Mouse (Mus musculus): ENCODE measurements around the gene Commd3.
A peak's percentile ranks its signal among the peaks of the same experiment; 100 is the strongest.

The Commd3 gene

GRCm38 (mm10) chr2:18672133-18672765 lies at the start of gene Commd3:
Commd3 (plus strand) TSS chr2:18672384.
- peak; percentile 92 to 94 for DNase-seq (ENCODE audit: low spot score in 2 of 2)

DNA sequence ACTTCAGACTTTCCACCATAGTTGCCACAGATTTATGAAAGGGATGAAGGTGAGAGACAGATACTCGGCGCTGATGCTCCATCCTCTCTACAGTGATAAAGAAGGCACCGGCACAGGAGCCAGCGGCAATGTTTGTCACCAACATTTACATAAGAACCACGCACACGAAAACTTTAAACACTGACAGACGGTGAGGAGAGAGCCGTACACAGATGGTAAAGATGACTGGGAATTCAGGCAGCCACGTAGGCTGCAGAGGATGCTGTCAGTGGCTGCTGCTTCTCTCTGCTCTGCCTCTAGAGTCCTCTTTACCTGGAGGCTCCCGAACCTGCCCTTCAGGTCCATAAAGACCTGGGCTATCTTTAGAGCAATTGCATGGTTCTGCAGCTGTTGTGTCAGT lies 49.0 kb upstream of the Commd3 start:
- no peak for DNase-seq (ENCODE audit: low spot score in 2 of 2)

DNA sequence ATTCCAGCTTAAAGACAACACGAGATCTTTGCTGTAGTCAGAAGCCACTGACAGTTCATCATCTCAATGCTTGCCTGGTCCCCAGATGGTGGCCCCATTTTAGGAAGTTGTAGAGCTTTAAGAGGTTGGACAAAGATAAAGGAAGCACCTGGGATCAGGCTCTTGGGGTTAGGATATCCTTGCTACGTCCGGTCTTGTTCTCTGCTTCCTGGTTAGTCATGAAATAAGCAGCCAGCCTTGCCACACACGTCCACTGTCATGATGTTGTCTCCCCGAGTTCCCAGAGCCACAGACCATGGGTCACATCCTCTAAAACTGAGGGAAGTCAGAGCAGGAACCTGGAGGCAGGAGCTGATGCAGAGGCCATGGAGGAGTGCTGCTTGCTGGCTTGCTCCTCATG lies 41.6 kb upstream of the Commd3 start:
- no peak for DNase-seq (ENCODE audit: low spot score in 2 of 2)

DNA sequence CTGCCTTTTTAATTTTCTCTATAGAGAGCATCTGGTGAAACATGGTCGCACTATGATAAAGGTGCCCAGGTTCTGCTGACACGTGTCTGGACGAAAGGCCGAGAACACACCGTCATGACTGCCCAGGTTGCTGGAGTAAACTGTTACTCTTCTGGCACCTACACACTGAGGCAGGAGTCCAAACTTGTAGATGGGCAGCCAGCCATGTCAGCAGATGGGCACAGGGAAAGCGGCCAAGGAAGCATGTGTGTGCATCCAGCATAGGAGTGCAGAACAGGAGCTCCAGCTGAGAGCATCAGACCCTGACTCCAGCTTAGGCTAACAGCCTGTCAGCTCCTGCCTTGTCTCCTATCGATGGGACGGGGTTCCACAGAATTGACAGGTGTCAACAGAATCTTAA lies 37.1 kb upstream of the Commd3 start:
- DNase-seq (ENCODE audit: low spot score in 2 of 2), result no peak

GRCm38 (mm10) chr2:18648563-18648962 lies 23.6 kb upstream of the Commd3 start:
- no peak for DNase-seq (ENCODE audit: low spot score in 2 of 2)

DNA sequence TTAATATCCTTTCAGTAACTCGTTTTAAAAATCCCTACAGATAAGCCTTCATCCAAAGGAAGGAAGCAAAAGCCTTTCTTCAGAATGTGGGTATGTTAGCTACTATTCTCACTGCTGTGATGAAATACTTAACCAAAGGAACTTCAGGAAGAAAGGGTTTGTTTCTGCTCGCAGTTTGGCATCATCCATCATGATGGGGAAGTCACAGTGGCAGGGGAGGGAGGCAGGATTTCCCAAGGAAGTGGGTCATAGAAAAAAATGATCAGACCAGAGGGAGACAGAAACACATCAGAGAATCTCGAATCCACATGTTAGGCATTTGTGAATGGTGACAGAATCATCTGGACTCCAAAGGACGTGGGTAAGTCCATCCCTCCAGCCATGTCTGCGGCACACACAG lies 17.4 kb upstream of the Commd3 start:
- no peak for DNase-seq (ENCODE audit: low spot score in 2 of 2)

DNA sequence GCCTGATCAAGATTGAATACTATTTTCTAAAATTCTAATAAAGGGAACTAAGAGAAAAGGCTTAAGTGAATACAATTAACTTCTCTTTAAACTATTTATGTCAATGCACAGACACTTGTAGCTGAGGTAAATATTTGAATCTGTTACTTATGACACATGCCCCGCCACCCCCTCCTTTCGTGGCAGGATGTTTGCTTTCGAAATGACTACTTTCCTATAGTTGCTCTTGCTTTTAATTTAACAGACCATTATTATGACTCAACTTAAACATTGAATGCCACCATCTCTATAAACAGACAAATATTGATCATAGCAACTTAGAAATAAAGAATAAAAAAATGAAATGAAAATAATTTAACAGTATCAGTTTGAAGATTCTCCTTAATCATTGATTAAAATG lies 8.2 kb upstream of the Commd3 start:
- no peak for DNase-seq (ENCODE audit: low spot score in 2 of 2)

DNA sequence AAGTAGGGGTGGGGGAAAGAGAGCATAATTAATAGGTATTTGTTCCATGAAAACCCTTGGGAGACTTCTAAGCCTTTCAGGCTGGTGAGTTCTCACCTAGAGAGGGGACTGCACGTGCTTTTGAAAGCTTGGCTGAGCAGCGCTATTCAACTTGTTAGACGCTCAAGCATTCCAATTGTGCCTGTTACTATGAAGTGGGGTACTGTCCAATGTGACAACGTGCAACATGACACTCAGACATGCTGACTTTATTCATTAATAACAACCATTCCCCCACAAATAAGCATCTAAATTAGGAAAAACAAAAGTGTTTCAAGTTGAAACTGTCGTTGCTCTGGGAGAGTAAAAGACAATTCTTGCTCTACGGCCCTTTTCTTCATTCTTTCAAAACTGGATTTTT lies 1.1 kb upstream of the Commd3 start:
- no peak for DNase-seq (ENCODE audit: low spot score in 2 of 2)

DNA sequence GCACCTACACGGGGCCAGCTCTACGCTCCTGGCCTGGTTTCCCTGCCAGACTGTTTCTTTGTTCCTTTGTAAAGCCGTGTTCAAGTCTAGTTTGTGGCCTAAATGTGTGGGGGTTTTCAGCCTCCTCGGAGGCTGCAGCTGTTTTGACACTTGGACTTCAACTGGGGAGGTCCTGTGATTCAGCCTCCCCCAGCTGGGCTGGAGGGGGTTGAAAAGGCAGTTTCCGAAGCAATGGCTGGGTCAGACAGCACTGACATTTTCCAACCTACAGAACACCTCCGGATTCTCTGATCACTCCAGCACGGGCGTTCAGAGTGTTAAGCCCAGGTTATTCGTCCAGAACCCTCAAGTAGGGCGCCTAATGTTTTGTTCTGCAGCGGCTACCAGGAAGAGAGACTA lies 581 bp downstream of the Commd3 start:
- peak in 1 of 2 experiments; percentile 45 for DNase-seq (ENCODE audit: low spot score in 2 of 2)

- DNase-seq (ENCODE audit: low spot score in 2 of 2), result no peak
These were observed 1.6 kb downstream of the Commd3 start for GRCm38 (mm10) chr2:18673766-18674165.

DNA sequence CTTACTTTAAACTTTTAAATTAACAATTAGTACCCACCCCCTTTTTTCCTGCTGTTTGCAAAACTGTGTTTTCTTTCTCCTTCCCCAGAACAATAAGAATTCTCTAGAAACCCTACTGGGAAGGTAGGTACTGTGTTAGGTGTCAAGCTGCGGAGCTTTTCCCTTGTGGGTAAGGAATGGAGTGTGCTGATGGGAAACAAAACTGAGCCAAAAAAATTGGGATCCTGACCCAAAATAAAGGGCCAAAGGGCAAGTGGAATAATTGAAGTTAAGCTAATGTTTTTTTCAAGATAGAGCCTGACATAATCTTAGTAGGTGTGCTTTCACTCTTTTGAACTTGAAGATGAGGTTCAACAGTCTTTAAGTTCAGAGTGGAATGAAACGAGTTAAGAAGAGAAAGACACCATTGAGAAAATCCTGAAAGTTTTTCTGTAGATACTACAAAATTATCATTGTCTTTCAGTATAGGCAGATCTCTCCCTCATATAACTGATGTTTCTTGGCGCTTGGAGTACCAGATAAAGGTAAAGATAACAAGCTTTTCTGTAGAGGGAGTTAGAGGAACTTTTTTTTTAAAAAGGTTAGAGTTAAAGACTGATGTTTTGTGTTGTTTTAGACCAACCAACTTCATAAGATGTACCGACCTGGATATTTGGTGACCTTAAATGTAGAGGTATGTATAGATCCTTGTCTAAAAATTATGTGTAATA lies 2.2 kb downstream of the Commd3 start:
- no peak for DNase-seq (ENCODE audit: low spot score in 2 of 2)

DNA sequence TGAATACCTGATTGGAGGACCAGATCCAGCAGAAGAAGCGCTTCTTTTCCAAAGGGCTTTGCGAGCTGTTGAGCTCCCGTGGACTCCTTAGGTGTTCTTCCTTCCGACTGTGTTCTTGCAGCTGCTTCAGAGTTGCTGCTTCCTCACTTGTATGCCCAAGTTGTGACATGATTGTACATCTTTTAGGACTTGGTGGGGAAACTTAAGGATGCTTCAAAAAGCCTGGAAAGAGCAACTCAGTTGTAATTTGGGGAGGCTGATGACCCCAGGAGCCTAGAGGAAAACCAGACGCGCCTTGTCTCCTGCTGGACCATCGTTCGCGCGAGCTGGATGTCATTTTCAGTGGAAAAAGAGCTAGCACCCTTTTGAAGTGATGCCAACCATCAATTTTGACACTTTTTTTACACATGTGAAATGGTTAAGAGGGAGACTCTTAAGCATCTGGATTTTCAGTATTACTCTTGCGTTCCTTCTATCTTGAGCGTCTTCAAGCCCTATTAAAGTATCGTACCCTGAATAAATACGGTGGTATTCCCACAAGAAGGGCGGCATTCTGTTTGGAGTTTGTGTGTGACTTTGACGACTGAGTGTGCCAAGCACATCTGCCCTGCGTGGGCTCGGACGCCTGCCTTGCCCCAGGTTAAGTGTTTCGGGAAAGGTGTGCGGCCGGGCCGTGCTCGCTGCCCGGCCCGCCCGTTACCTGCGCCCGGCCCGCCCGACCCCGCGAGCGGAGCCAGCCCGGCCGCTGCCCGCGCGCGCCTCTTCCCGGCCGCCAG lies 3.7 kb downstream of the Commd3 start:
- DNase-seq (ENCODE audit: low spot score in 2 of 2), result no peak

- DNase-seq (ENCODE audit: low spot score in 2 of 2), result peak; percentile 31 to 73
These were observed 4.3 kb downstream of the Commd3 start for GRCm38 (mm10) chr2:18676457-18676935.

DNA sequence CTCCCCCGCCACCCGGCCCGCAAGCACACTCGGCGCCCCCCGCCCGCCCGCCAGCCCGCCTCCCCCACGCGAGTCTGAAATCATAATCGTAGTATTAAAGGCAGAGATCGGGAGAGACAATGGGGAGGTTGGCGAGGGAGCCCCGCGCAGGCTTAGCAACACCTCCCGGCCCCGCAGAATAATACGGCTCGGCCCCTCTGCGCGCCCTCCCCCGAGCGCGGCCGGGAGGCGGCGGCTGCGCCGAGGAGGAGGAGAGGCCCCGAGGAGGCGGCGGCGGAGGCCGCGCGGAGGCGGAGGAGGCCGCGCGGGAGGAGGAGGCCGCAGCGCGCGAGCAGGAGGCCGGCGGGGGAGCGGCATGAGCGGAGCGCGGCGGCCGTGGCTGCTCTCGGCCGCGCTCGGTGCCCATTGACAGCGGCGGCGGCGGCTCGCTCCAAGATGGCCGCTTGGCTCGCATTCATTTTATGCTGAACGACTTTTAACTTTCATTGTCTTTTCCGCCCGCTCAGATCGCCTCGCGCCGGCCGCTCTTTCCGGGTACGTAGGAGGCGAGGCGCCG lies 4.8 kb downstream of the Commd3 start, which contains the start of gene Bmi1:
Gene Bmi1 (plus strand): TSS at position 83 of the 556 bp plus-strand sequence.
- peak; percentile 65 to 67 for DNase-seq (ENCODE audit: low spot score in 2 of 2)

DNA sequence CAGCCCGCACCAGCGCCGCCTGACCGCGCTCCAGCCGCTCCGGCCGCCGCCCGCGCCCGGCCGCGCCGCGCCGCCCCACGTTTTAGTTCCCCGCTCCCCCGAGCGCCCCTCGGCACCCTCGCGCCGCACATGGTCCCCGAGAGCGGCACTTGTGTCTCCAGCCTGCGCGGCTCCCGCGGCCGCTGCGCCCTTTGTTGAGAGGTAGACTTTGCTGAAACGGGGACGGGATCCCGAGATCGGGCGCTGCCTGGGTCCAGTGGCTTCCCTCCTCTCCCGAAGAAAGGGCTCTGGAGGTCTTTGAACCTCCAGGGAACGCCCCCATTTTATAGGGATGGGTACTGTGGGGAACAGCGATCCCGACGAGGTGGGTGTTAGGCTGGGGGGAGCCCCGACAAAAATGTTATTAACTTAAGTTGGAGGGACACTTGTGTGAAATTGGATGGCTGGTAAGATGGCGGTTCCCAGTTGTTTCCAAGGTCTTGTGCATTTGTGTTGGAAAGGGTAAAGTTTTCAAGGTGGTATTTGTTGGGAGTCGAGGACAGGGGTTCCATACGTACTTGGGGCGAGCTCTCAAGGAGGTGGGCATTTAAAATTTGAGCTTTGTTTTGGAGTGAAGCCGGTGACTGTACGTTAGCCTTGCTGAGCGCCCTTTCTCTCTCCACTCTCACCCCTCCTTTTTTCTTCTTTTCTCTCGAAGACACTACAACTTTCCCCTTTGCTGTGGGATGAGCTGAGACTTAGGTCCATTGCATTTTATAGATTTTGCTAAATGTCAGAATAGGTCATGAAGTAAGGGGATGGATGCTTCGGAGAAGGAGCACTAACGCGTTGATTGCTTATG lies 5.7 kb downstream of the Commd3 start:
- DNase-seq (ENCODE audit: low spot score in 2 of 2), result peak; percentile 58 to 63

DNA sequence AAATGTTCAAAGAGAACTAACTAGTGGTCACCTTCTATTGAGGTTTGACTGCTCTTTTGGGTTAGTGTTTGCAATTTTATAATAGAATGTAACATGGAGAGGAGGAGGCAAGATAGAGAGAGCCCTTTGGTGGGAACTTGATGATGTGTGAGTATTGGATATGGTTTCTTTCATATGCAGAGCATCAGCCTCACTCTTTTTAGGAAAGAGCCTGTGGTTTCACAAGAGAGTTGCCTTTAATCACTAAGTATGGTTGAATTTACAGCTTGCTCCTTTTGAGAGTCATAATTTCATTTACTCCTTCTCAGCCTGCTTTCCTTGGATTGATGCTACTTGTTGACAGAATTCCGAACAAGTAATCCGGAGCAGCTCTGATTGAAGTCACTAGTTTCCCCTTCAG lies 7.5 kb downstream of the Commd3 start:
- DNase-seq (ENCODE audit: low spot score in 2 of 2), result no peak

GRCm38 (mm10) chr2:18680501-18680900 lies 8.3 kb downstream of the Commd3 start:
- DNase-seq (ENCODE audit: low spot score in 2 of 2), result no peak

DNA sequence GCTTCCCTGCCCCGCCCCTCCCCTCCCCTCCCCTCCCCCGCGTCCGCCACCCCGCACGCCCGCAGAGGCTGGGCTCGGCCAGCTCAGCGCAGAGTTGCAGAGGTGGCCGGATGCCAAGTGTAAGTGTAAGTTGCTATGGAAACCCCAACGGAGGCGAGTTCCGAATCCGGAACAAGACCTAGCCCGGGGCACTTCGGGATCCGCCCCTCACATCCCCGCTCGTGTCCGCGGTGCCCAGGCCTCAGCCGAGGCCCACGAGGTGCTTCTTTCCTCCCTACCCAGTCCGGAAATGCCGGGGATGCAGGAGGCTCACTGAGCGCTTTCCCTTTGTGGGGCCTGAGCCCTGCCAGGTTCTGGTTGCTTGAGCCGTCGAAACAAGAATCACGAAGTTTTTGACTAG lies 8.8 kb downstream of the Commd3 start:
- DNase-seq (ENCODE audit: low spot score in 2 of 2), result peak in 1 of 2 experiments; percentile 65

DNA sequence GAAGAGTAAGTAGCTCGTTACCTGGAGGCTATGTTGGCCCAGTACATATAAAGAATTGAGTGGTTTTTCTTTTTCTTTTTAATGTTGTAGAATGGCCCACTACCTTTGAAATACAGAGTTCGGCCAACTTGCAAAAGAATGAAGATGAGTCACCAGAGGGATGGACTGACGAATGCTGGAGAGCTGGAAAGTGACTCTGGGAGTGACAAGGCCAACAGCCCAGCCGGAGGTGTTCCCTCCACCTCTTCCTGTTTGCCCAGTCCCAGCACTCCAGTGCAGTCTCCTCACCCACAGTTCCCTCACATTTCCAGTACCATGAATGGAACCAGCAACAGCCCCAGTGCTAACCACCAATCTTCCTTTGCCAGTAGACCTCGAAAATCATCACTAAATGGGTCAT lies 11.9 kb downstream of the Commd3 start:
- no peak for DNase-seq (ENCODE audit: low spot score in 2 of 2)

- DNase-seq (ENCODE audit: low spot score in 2 of 2), result no peak
These were observed 14.2 kb downstream of the Commd3 start for GRCm38 (mm10) chr2:18686386-18686785.

DNA sequence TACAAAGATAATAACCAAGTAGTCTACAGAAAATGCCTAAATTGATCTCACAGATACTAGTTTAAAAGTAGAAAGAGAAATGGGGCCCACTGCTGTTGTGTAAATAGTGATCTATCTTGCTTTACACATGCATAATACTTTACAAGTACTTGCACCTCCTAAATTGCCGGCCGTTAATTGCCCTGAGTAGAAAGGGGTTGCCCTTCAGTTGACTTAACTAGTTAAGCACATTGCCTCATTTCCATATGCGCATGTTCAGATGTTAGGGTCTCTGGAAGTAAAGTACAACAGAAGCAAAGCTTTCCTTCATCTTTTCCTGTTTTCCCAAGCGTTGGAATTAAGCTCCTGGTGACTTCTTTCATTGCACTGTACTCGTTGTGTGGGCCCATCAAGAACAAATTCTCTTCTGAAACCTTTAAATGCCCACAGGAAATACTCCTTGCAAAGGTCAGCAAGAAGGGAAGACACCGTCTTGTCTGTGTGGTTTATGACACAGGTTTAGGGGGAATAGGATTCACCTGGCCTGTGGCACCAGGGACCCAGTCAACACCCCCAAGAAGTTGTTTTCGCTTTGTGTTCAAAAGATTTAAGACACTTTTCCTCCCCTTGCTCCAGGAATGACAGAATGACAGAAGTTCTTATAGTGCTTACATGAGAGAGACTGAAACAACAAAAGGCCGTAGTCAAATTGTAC lies 14.8 kb downstream of the Commd3 start:
- no peak for DNase-seq (ENCODE audit: low spot score in 2 of 2)

Data from spleen, postnatal 10 days (tissue).